Mouse (Mus musculus) limb, embryonic 11.5 days (tissue): ENCODE results near the gene Defb11. TPM values are rescaled to one million over a fixed set of nuclear protein-coding genes. Genes with fewer than 3 reads are reported as not detected.
"Not testable (repeated sequence)": the region's sequence is repeated elsewhere in the genome, so short reads cannot be mapped to it uniquely, and the experiment has no call there.

ENCODE experiments used
- ATAC-seq: fragments of 200-750 bp; cut with Nextera tagmentation; 2 replicates; pipeline ENCODE4 v1.8.0; 2017; ENCODE audit warnings: low read depth; ENCODE audit not compliant: insufficient number of reproducible peaks, low FRiP score, low TSS enrichment
- DNase-seq: peaks from one replicate; pipeline ENCODE4 v3.0.0-alpha.2; 2015; ENCODE audit warnings: low spot score
- H3K27ac ChIP-seq: fragments of 300-500 bp; sonication (generic); replicated peaks from 2 replicates; pipeline ENCODE4 v1.5.1; 2014; ENCODE audit warnings: low read depth, mild to moderate bottlenecking, low read length
- H3K27me3 ChIP-seq: fragments of 300-500 bp; sonication (generic); 2 replicates; pipeline ENCODE4 v1.6.1; 2014; ENCODE audit warnings: mild to moderate bottlenecking, low read length, mixed read lengths; ENCODE audit not compliant: control insufficient read depth, insufficient read depth
- H3K36me3 ChIP-seq: fragments of 300-500 bp; sonication (generic); 2 replicates; pipeline ENCODE4 v1.6.1; 2014; ENCODE audit warnings: mild to moderate bottlenecking, low read length, moderate library complexity, mixed read lengths; ENCODE audit not compliant: control insufficient read depth, insufficient read depth
- H3K4me1 ChIP-seq: fragments of 300-500 bp; sonication (generic); 2 replicates; pipeline ENCODE4 v1.6.1; 2014; ENCODE audit warnings: low read length, mixed read lengths; ENCODE audit not compliant: control insufficient read depth, insufficient read depth
- H3K4me2 ChIP-seq: fragments of 300-500 bp; sonication (generic); 2 replicates; pipeline ENCODE4 v1.6.1; 2014; ENCODE audit warnings: low read depth, mild to moderate bottlenecking, moderate library complexity; ENCODE audit not compliant: severe bottlenecking
- H3K4me3 ChIP-seq: fragments of 300-500 bp; sonication (generic); 2 replicates; pipeline ENCODE4 v1.5.1; 2014; ENCODE audit warnings: low read depth, low read length
- H3K9ac ChIP-seq: fragments of 300-500 bp; sonication (generic); 2 replicates; pipeline ENCODE4 v1.6.1; 2014; ENCODE audit warnings: mild to moderate bottlenecking, low read length
- H3K9me3 ChIP-seq: fragments of 300-500 bp; sonication (generic); 2 replicates; pipeline ENCODE4 v1.6.1; 2016; ENCODE audit warnings: low read length; ENCODE audit not compliant: control insufficient read depth
- WGBS: fragments of 180-500 bp; shearing (Covaris S2); extraction: QIAGEN DNeasy Blood & Tissue Kit; methylation state at CpG from one replicate; pipeline ENCODE4 v1.1.7; 2014; 5-methylcytosine and 5-hydroxymethylcytosine counted together
- polyA plus RNA-seq: library from polyadenylated mRNA; unstranded; fragments of >200 nt; fragmentation: Nextera tagmentation; extraction: Ambion mirVana; gene quantifications from 2 replicates; pipeline ENCODE4 v1.2.1, GENCODE M21; 2014

The Defb11 gene
- polyA plus RNA-seq, 1 experiment from 2014 or later: not detected

DNA sequence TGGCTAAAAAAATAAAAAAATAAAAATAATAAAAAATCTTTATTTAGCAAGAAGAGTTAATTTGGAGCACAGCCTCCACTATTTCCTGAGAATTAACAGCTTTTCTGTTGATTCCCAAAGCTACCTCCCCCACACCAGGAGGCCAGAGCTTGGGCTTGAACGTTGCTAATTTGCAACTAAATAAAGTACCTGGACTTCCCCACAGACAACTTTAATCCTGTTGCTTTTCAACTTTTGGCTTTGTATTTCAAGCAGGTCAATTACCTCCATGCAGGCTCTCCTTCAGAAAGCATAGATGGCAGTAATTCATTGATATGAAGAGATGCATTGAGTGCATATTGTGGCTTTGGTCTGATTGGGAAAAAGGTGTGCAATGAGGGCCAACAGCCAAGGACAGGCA lies 5.7 kb upstream of the Defb11 start:
- ATAC-seq: no peak
- H3K4me1 ChIP-seq: no peaks in the 10 kb centered on the region
- no peaks in the 10 kb centered on the region for H3K36me3 ChIP-seq
- no peak overlapping the region for H3K9ac ChIP-seq
- H3K9me3 ChIP-seq: no peaks in the 10 kb centered on the region
- H3K4me2 ChIP-seq: no peak overlapping the region
- WGBS: 7% methylated on average over 1 of the region's 1 CpGs
- no peak overlapping the region for H3K27ac ChIP-seq
- no peak overlapping the region for H3K4me3 ChIP-seq
- no peak for DNase-seq
- no peaks in the 10 kb centered on the region for H3K27me3 ChIP-seq

DNA sequence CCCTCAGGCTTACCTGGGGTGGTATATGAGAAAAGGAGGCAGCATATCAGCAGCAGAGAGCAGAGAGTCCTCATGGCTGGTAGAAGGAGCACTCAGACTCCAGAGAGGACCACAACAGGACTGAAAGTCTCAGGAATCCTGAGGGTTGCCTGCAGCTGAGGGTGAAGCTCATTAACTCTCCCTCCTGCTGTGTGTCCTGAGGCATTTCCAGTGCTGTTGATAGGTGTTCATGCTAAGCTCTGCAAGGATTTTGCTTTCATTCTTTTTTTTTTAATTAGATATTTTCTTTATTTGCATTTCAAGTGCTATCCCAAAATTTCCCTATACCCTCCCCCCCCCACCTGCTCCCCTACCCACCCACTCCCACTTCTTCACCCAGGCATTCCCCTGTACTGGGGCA lies 20.9 kb downstream of the Defb11 start, which contains the start of gene Defb9:
Gene Defb9, minus strand, starts transcription at position 101 of the 400 bp plus-strand sequence.
- ATAC-seq, H3K9ac ChIP-seq, H3K27ac ChIP-seq, H3K9me3 ChIP-seq, H3K36me3 ChIP-seq, DNase-seq, H3K4me2 ChIP-seq, H3K4me1 ChIP-seq, H3K4me3 ChIP-seq, H3K27me3 ChIP-seq: not testable (repeated sequence)

DNA sequence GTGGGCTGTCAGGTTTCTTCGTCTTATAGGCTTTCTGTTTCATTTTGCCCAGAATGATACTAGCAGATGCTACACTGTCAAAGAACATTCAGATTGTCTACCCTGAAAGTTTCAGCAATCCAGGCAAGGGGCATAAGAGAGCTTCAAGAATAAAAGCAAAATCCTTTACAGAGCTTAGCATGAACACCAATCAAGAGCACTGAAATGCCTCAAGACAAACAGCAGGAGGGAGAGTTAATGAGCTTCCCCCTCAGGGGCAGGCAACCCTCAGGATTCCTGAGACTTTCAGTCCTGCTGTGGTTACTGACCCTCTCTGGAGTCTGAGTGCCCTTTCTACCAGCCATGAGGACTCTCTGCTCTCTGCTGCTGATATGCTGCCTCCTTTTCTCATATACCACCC lies 47.6 kb downstream of the Defb11 start, which contains the start of gene Defb10:
Gene Defb10, plus strand, starts transcription at position 316 of the 400 bp plus-strand sequence.
- H3K4me1 ChIP-seq, H3K27me3 ChIP-seq, H3K4me2 ChIP-seq, H3K27ac ChIP-seq, H3K36me3 ChIP-seq, DNase-seq, H3K4me3 ChIP-seq, H3K9me3 ChIP-seq, H3K9ac ChIP-seq, ATAC-seq: not testable (repeated sequence)
- 61% methylated on average over 1 of the region's 1 CpGs for WGBS

Other genes with a start within 250 kb of the Defb11 start
- gene Defa34, start 240.6 kb downstream of the Defb11 start, polyA plus RNA-seq: not detected in 2 replicates
- not detected in 2 replicates for gene AY761184, start 202.8 kb downstream of the Defb11 start, polyA plus RNA-seq
- gene Defa24, start 171.9 kb downstream of the Defb11 start, polyA plus RNA-seq: not detected in 2 replicates
- not detected in 2 replicates for gene Defb50, start 82.9 kb downstream of the Defb11 start, polyA plus RNA-seq
- gene Defb2, start 66.5 kb downstream of the Defb11 start, polyA plus RNA-seq: not detected in 2 replicates
- gene Defb10, start 47.5 kb downstream of the Defb11 start, polyA plus RNA-seq: not detected in 2 replicates
- gene Defb9, start 21.0 kb downstream of the Defb11 start, polyA plus RNA-seq: not detected in 2 replicates
- not detected in 2 replicates for gene Defb15, start 26.3 kb upstream of the Defb11 start, polyA plus RNA-seq
- not detected in 2 replicates for gene Defb35, start 31.9 kb upstream of the Defb11 start, polyA plus RNA-seq
- not detected in 2 replicates for gene Defb13, start 40.4 kb upstream of the Defb11 start, polyA plus RNA-seq
- not detected in 2 replicates for gene Fam90a1a, start 52.3 kb upstream of the Defb11 start, polyA plus RNA-seq
- not detected in 2 replicates for gene Ccdc70, start 63.4 kb upstream of the Defb11 start, polyA plus RNA-seq
- gene Atp7b, start 153.9 kb upstream of the Defb11 start, polyA plus RNA-seq: 0.78 and 0.93 TPM in 2 replicates
- gene Alg11, start 154.3 kb upstream of the Defb11 start, polyA plus RNA-seq: 34.5 and 43.8 TPM in 2 replicates
- gene Nek5, start 218.6 kb upstream of the Defb11 start, polyA plus RNA-seq: not detected in 2 replicates